Mouse (Mus musculus) left cerebral cortex, postnatal 10 days (tissue): ENCODE measurements around the gene Col27a1. TPM values are rescaled to one million over a fixed set of nuclear protein-coding genes. Genes with fewer than 3 reads are reported as not detected.

Experiments used
- DNase-seq, 2 experiments: peaks; one replicate each; pipeline ENCODE4 v3.0.0; 2021 to 2022; ENCODE audit warnings: low spot score in 2 of 2, mixed read lengths in 1 of 2; ENCODE audit errors: extremely low spot score in 1 of 2
- intact Hi-C: fragments of 180-260 bp; cut with DNase I; formaldehyde crosslinking; loops from one replicate; pipeline ENCODE4 v1.15.1; 2025
- total RNA-seq, 2 experiments: library from RNA; stranded (reverse); gene quantifications; 2 replicates each; pipeline ENCODE4 v1.2.3; 2021

The Col27a1 gene
- total RNA-seq, 2 experiments from 2014 or later = 2.5 to 3.3 TPM

- intact Hi-C loops = loop anchor here (5.0 kb wide), 1 partner anchor 43 kb away; no protein-coding TSS in a partner anchor
Measured at GRCm38 (mm10) chr4:63219635-63220034, 5.8 kb downstream of the Col27a1 start.

GRCm38 (mm10) chr4:63221096-63221958, 7.5 kb downstream of the Col27a1 start:
- intact Hi-C loops = no loop called here
- DNase-seq = no peak

More at GRCm38 (mm10) chr4:63219635-63220034, 5.8 kb downstream of the Col27a1 start:
- no peak for DNase-seq

DNA sequence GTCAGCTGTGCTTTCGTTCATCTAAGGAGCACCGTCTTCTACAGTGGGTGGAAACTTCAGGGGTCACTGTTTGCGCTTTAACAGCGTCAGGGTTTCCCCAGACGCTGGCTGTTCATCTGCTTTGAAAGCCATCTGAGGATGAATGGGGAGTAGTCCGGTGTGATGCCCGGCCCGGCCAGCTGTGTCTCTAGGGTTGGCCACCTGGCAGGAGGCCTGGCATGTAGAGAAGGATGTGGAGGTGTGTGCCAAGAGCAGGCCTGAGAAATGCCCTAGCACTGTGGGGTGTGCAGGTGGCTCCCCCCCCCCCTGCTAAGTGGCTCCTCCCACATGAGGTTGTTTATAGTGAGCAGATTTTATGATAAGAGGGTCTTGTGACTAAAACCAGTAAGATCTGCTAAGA, 8.4 kb downstream of the Col27a1 start:
- intact Hi-C loops = no loop called here
- no peak for DNase-seq

- peak in 1 of 2 experiments; percentile 14 for DNase-seq
- intact Hi-C loops = no loop called here
Measured at GRCm38 (mm10) chr4:63225373-63225772, 11.6 kb downstream of the Col27a1 start.

DNA sequence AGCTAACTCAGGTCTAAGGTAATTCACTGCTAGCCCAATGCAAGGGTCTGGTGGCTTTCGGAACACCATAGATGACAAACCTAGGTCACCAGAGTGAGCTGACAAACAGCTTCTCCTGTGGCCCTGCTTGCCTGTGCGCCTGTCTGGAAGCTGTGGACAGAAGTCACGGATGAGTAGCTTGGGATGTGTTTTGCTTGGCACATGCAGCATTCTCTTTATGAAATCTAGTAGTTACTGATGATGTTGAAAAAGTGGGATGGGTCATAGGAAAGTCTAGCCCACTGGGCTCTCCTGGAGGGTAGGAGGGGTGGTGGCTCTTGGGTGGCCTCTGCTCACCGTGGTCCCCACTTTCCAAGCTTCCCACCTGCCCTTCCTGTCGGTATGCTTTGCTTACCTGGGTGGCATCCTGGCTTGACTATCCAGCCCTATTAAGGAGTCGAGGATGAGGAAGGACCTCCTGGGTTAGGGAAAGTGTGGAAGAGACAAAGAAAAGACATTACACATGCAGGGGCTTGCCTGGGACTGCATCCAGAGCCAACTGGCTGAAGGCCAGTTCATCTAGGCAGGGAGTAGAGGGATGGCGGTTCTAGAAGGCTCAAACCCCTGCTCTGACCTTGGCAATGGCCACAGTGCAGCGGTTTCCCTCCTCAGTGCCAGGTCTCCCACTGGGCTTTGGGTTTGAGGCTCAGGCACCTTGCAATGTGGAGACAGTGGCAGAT, 12.5 kb downstream of the Col27a1 start:
- intact Hi-C loops = no loop called here
- peak in 1 of 2 experiments; percentile 52 for DNase-seq

DNA sequence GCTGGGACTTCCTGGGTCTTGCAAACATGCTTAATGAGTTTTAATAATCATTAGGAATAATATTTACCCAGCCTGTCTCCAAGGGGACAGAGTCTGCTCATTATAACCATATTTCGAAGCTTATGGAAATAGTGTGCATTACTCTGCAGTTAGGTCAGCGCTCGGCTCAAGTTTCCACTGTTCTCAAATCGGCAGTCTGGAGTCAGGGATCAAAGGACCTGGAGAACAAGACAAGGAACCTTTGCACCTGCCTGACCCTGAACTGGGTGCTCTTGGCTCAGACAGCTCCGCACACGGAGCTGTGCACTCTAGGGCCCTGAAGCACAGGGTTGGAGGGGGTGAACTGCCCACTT, 13.1 kb downstream of the Col27a1 start:
- intact Hi-C loops = no loop called here
- no peak for DNase-seq

DNA sequence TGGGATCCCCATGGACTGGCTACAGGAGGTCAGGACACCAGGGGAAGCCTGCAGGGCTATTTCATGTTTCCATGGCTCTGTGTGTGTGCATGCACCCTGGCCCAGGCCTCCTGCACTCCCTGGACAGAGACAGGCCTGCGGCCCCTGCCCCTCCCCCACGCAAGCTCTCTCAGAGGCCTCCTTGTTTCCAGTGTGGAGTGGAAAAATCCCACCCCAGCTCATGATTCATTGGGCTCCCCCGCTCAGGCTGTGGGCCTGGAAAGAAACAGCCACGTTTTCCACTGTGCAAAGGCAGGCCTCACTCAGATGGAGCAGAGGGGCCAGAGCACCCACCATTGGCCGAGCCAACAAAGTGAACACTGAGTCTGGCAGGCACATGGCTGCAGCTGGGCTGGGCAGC, 15.1 kb downstream of the Col27a1 start:
- intact Hi-C loops = no loop called here
- DNase-seq = peak in 1 of 2 experiments; percentile 73

GRCm38 (mm10) chr4:63229991-63230581, 16.3 kb downstream of the Col27a1 start:
- intact Hi-C loops = no loop called here
- DNase-seq = no peak

GRCm38 (mm10) chr4:63231121-63231520, 17.3 kb downstream of the Col27a1 start:
- DNase-seq = no peak
- intact Hi-C loops = no loop called here

DNA sequence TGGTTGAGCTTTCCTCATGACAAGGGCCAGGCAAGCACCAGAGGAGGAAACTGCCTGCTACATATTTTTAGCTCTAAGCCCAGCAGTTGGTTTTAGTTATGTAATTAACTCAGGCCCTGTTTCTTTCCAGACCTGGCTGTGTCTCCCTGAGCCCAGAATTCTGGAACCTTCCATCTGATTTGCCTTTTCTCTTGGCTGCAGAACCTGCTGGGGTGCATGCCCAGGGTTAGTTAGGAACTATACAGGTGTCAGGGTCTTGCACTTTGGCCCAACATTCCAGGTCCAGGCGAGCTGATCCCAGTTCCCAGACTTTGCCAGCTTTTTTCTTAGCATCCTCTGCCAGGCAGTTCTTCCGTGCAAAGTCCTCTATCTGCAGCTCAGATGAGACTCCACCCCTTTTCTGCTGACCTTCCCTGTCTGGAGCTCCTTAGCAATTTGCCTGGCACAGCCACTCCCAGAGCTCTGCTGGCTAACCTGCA, 18.8 kb downstream of the Col27a1 start:
- DNase-seq = no peak
- intact Hi-C loops = no loop called here

- intact Hi-C loops = no loop called here
- peak in 1 of 2 experiments; percentile 48 for DNase-seq
Measured at GRCm38 (mm10) chr4:63233557-63234452, 20.0 kb downstream of the Col27a1 start.

GRCm38 (mm10) chr4:63234852-63235251, 21.0 kb downstream of the Col27a1 start:
- intact Hi-C loops = no loop called here
- no peak for DNase-seq

DNA sequence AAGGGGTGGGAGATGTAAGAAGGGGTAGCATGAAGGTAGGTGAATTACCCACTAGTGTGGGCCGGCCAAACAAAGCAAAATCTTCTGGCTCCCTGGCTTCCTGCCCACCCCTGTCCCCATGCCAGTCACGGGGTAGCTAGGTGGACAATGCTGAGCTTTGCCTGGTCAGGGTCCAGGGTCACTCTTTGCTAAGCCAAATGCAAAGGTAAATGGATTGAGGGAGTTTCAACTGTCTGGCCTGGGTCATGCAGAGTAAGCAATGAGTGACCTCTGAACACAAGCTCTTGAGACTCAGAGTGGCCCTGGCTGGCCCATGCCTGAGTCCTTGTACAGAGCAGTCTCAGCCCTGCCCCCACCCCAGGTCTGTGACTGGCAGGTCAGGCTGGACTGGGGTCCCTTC, 22.4 kb downstream of the Col27a1 start:
- intact Hi-C loops = no loop called here

GRCm38 (mm10) chr4:63237225-63237624, 23.4 kb downstream of the Col27a1 start:
- DNase-seq = no peak
- intact Hi-C loops = no loop called here

More for the DNA sequence above, 22.4 kb downstream of the Col27a1 start:
- DNase-seq = no peak

GRCm38 (mm10) chr4:63238141-63238540, 24.3 kb downstream of the Col27a1 start:
- no peak for DNase-seq
- intact Hi-C loops = no loop called here

- intact Hi-C loops = no loop called here
- DNase-seq = no peak
Measured at GRCm38 (mm10) chr4:63238722-63239121, 24.9 kb downstream of the Col27a1 start.

GRCm38 (mm10) chr4:63241031-63241430, 27.2 kb downstream of the Col27a1 start:
- DNase-seq = no peak
- intact Hi-C loops = no loop called here

DNA sequence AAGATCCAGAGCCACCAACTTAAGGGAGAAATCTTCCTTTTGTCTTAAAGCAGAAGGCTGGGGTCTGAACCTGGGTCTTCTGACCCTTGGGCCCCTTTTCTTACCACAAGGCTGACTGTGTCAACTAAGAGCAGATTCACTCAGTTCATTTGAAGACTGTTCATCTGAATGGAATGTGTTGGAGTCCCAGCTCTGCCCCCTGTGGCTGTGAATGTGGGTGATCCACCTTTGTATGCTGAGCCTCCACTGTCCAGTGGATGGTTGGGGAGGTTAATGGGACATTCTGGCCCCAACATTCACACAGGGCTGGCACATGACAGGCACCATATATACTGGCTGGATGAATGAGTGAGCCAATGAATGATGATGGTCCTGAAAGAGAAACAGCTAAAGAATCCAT, 34.2 kb downstream of the Col27a1 start:
- intact Hi-C loops = no loop called here
- no peak for DNase-seq

- no peak for DNase-seq
- intact Hi-C loops = no loop called here
Measured at GRCm38 (mm10) chr4:63248951-63249350, 35.1 kb downstream of the Col27a1 start.
